Mouse (Mus musculus) adrenal gland, adult (tissue): ENCODE measurements around the gene Hba-a2.

Experiments
- DNase-seq, 2 experiments: peaks; one replicate each; pipeline ENCODE4 v3.0.0; 2022 to 2023; ENCODE audit warnings: low spot score in 1 of 2; ENCODE audit not compliant: inconsistent age in 2 of 2

Gene Hba-a2

DNA sequence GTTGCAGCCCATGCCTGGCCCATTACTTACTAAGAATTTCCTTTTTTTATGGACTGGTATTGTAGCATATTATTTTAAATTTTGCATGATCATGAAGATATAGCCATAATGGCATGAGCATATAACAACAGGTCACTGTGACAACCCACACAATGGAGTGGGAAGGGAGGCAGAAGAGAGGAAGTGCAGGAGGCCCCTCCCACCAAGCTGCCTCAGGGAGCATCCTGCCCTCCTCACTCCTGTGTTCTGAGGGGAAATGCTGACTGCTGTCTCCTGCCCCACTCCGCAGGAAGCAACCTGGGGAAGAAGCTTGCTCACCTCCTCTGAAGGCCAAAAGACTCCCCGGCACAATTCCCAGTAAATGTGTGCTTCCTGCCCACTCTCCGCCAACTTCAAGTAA is 13.6 kb downstream of the Hba-a2 start:
- no peak for DNase-seq

DNA sequence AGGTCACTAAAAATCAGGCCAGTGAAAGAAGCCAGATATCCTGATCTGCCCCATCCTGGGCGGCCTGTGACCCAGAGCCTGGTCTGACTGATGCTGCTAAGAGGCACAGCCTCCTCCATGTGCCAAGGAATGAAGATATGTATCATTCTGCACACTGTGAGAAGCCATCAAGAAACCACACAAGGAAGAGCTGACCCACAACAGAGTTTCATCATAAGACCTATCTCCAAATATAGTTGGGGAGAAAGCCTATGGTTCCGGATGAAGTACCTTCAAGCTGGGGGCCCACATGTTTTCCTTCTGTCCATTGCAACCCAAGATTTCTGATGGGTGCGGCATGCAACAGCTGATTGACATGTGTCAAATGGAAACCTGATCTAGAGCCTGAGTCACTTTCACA is 19.7 kb downstream of the Hba-a2 start:
- no peak for DNase-seq

DNA sequence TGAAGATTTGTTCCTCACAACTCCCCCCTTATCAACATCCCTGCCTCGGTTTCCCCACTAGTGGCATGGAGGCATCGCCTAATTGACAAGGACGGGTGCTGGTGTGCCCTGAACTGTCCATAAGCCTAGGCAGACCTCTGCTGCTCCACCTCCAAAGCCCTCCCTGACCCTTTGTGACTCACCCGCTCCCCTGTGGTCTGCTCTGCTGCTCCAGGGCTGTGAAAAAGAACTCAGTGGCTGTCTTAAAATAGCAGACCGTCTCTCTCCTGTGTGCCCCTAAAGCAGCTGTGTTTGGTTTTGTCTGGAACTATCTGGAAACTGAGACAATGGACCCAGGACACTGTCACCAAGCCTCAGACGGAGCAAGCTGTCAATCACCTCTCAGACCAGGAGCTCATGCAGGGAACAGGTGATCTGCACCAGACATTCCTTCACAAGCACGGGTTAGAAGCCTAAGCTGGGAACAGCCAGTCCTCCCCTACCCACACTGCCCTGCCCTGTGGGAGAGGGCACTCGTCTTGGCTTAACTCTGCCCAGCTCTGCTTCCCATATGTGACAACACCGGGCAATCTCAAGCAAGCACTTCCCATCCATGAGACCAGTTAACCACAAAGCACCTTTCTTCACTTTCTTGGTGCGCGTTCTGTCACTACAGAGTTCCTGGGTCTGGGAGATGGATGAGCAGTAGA is 24.4 kb downstream of the Hba-a2 start:
- DNase-seq: no peak

DNA sequence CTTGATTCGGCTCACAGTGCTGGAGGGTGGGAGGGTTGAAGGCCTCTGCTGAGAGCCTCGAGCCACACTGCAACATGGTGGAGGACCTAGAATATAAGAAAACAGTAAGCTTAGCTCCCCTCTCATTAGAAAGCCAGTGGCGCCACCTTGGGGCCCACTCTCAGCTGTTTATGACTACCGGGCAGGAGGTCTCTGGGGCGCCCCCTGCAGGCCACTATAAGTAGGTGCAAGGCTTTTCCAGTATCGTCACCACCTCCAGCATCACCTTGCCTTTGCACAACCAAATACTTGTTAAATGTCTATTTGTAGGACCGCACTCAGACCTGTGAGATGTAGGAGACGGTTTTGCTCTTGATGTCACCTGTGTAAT is 24.9 kb downstream of the Hba-a2 start:
- DNase-seq: peak; percentile 60 to 79

DNA sequence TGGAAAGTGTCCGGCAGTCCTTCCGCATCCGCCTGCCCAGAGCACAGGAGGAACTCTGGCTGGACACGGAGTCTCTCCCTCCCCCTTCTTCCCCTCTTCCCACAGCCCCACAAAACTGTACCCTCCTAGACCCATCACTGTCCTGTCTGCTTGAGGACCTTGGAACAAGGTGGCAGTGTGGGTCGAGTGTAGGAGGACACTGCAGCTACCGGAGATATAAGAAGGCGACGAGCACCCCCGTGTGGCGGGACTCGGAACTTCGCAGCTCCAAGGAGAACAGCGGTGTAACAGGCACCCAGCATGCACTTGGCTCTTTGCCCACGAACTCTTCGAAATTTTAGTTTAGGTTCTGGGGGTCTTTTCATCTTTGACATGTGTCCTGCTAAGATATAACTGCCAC is 28.3 kb downstream of the Hba-a2 start:
- peak; percentile 82 to 95 for DNase-seq

DNA sequence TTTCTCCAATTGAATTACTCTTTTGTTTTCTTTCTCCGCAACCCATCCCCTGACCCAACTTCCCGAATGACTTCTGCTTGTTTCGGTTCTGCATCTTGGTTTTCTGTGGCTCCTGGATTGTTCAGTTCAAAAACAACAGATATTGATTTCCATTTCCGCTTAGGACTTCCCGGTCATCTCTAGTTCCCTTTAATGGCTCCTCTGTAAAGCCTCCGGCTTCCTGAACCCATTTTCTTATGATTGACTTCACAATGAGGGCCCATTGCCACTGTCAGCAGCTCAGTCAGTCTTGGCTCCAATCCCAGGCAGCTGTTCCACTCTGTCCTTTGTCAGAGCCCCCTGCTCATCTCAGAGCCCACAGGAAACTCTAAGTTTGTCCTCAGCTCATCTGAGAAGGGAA is 34.8 kb downstream of the Hba-a2 start:
- DNase-seq: peak in 1 of 2 experiments; percentile 57

DNA sequence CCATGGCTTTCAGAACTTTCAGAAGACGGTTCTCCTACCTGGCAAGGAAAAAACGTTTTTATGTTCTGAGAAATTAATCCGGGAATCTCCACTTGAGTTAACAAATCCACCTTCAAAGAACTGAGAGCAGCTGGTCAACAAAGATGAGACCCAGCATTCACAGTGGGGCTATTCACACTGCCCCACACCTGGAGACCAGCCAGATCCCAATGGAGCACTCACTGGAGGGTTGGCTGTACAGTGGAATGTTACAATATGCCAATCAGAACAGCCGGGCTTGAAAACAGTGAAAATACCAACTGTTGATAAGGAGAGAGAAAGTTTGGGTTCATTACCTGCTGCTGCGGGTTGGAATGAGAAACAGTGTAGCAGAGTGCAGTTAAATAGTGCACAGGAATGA is 35.6 kb downstream of the Hba-a2 start:
- no peak for DNase-seq

DNA sequence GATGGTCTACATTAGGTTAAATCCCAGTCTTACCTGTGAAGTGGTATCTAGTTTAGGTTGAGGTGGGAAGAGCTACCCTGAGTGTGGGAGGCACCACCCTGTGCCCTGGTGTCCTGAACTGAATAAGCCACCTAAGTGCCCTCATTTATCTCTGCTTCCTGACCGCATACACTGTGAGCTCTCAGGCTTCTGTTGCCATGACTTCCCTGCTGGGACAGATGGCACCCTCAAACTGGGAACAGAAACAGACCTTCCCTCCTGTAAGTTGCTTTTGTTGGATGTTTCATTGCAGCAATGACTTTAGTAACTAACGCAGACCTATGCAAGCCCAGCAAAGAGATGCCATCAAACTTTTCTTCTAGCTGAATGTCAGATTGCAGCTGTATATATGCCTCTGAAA is 36.9 kb downstream of the Hba-a2 start:
- no peak for DNase-seq

DNA sequence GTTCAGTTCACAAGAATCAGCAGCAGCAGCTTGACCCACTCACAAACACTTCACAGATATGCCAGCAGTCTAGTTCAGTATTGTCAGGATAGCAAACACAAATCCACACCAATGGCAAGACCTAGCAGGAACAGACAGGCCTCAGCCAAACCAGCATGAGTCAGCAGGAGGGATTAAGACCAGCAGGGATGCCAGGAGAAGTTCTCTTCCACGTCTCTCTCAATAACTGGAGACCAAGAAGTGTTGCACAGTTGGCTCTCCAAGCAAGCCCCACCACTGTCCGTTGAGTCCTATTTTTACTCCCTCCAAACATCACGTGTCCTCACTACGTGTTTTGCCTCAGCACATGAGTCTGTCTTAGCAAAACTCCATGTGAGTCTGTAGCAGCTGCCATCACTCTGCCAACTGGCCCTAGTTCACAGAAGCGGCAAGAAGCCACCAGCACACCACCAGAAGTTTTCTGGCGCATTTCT is 40.2 kb downstream of the Hba-a2 start:
- DNase-seq: no peak

DNA sequence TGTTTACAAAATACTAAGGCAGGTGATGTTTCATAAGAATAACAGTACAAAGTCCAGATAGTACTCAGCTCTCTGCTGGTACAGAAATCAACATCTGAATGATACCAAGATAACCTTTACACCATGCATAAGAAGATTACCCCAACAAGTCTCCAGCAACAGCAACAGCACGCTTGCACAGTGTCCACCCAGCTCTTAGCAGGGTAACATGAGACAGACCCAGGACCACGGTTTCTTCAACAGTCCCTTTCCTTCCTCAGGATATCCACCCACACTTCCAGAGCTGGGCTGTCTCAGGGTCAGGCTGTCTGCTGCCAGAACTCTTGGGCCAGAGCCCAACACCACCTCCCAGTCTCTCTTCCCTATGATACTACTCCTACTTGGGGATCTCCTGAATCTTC is 42.8 kb downstream of the Hba-a2 start:
- peak; percentile 42 to 65 for DNase-seq

DNA sequence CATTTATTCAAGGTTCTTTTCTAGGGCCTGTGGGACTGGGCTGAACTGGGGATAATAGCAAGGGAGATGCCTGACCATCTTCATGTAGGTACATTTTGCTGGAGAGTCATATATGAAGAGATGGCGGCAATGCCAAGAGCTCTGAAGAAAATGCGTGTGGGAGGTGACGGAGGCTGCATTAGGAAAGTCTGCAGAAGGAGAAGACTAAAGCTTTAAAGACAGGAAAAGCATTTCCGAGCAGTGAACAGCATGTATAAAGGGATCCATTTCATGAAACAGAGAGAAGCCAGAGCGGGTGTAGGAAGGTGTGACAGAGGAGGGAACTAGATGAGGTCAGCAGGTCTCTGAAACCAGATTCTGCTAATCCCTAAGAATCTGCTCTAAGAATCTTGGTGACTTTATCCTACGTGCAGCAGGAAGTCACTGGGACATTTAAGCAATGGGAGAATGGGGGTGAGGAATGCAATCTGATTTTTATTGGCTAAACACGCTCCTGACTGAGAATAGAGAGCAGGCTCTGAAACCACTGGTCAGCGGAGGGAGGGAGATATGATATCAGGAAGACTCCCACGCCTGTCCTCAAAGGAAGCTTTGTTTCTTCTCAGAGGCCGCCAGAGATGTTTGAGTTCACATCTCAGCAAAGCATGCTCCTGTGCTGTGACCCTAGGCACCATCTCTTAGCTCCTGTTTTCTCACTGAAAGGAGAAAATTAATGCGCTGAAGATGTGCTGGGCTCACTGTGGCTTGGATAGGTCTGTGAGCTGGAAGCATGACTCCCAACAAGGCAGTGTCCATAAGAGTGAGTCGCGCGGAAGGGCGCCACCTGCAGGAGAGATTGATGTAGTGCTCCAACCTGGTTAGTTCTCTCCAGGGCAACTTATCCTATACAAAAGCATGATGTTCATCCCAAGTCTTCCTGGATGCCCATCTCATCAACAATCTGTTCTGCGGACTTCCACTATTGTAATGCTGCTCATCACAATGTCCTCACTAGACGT is 44.5 kb downstream of the Hba-a2 start:
- peak in 1 of 2 experiments; percentile 74 for DNase-seq

DNA sequence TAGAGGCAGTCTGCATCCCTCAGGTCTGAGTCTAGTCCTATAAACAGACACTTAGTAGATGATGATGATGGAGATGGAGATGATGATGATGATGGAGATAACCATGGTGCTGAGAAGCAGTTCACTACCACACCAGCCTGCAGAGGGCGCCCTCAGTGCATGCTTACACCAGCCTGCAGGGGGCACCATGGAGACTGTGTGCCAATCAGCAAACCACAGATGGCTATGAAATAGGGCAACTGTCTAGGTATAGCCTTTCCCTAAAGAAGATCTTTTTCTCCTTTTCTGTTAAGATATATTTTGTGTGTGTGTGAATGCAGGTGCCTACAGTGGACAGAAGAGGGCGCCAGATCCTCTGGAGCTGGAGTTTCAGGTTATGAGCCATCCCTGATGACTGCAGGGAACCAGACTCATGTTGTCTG is 46.5 kb downstream of the Hba-a2 start:
- DNase-seq: peak; percentile 37 to 86

DNA sequence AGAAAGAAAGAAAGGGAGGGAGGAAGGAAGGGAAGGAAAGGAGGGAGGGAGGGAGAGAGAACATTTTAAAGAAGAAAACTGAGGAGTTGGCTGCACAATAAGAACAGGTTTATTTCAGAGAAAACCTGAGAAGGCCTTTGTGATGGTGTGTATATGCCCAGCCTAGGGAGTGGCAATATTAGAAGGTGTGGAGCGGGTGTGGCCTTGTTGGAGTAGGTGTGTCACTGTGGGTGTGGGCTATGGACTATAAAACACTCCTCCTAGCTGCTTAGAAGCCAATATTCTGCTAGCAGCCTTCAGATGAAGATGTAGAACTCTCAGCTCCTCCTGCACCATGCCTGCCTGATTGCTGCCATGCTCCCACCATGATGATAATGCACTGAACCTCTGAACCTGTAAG is 47.1 kb downstream of the Hba-a2 start:
- no peak for DNase-seq

DNA sequence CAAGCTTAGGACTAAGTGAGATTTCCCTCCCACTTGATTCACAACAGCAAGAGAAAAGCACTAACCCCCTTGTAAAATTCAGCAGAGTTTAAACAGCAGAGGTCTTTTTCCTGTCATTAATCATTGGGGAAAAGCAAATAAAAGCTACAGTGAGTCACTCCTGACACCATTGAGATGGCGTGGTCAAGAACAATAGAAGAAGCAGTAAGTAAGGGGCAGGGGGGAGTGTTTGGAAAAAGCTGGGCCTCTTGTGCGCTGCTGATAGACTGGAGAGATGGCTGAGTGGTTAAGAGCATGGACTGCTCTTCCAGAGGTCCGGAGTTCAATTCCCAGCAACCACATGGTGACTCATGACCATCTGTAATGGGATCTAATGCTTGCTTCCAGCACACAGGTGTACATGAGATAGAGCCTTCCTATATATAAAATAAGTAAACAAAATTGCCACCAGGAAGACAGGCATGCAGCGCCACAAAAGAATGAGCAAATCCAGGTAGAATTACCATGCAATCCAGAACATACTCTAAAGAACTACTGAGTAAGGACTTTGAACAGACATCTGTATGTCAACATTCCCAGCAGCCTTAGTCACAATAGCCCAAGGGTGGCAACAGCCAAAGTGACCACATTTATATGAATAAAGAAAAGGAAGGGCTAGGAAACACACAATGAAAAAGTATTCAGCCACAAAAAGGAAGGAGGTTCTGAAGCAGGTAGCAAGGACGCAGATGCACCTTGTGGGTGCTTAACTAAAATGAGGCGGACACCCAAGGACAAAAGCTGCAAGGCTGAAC is 49.4 kb downstream of the Hba-a2 start:
- no peak for DNase-seq
